Mouse (Mus musculus) heart, adult 9 months (tissue): Measurements from ENCODE around the gene Dlgap1.

ENCODE experiments used
- DNase-seq, 2 experiments: peaks; one replicate each; pipeline ENCODE4 v3.0.0; 2022; ENCODE audit warnings: low spot score in 2 of 2

Gene Dlgap1

GRCm38 (mm10) chr17:70838533-70838932, 869.7 kb downstream of the Dlgap1 start:
- DNase-seq, result no peak

- DNase-seq, result no peak
These were observed 874.4 kb downstream of the Dlgap1 start for GRCm38 (mm10) chr17:70843252-70843651.

GRCm38 (mm10) chr17:70844971-70845370, 876.1 kb downstream of the Dlgap1 start:
- peak; percentile 8 to 11 for DNase-seq

GRCm38 (mm10) chr17:70845543-70845942, 876.7 kb downstream of the Dlgap1 start:
- DNase-seq, result no peak

GRCm38 (mm10) chr17:70846111-70846644, 877.3 kb downstream of the Dlgap1 start:
- peak; percentile 9 to 10 for DNase-seq

- DNase-seq, result peak; percentile 42 to 59
These were observed 878.2 kb downstream of the Dlgap1 start for GRCm38 (mm10) chr17:70847086-70847485.

- peak; percentile 30 to 32 for DNase-seq
These were observed 879.1 kb downstream of the Dlgap1 start for GRCm38 (mm10) chr17:70847751-70848510.

GRCm38 (mm10) chr17:70848511-70849398, 879.9 kb downstream of the Dlgap1 start:
- DNase-seq, result peak; percentile 56 to 73

- DNase-seq, result peak; percentile 89 to 91
These were observed 880.7 kb downstream of the Dlgap1 start for GRCm38 (mm10) chr17:70849399-70850232.

- DNase-seq, result peak; percentile 60 to 67
These were observed 881.5 kb downstream of the Dlgap1 start for GRCm38 (mm10) chr17:70850233-70850995.

GRCm38 (mm10) chr17:70850996-70851991, 882.4 kb downstream of the Dlgap1 start:
- DNase-seq, result peak; percentile 73 to 84

GRCm38 (mm10) chr17:70852011-70852685, 883.3 kb downstream of the Dlgap1 start:
- peak; percentile 49 to 55 for DNase-seq

GRCm38 (mm10) chr17:70852686-70853386, 884.0 kb downstream of the Dlgap1 start:
- DNase-seq, result peak; percentile 88 to 91

GRCm38 (mm10) chr17:70853436-70853905, 884.6 kb downstream of the Dlgap1 start, which contains the start of gene Tgif1:
TSS of gene Tgif1 (minus strand) at chr17:70853546.
- DNase-seq, result peak; percentile 54 to 60

- peak; percentile 13 to 17 for DNase-seq
These were observed 885.1 kb downstream of the Dlgap1 start for GRCm38 (mm10) chr17:70854021-70854420.

- no peak for DNase-seq
These were observed 888.1 kb downstream of the Dlgap1 start for GRCm38 (mm10) chr17:70856871-70857415.

GRCm38 (mm10) chr17:70858814-70859213, 889.9 kb downstream of the Dlgap1 start:
- DNase-seq, result no peak

GRCm38 (mm10) chr17:70864117-70864516, 895.2 kb downstream of the Dlgap1 start:
- no peak for DNase-seq
